Mouse (Mus musculus) midbrain, postnatal 0 days (tissue): ENCODE results near the gene Fndc9. TPM values are rescaled to one million over a fixed set of nuclear protein-coding genes. Genes with fewer than 3 reads are reported as not detected.

Source experiments
- ATAC-seq: fragments of 200-750 bp; cut with Nextera tagmentation; 2 replicates; pipeline ENCODE4 v1.8.0; 2017; ENCODE audit warnings: moderate number of reproducible peaks, mild to moderate bottlenecking, moderate TSS enrichment, moderate library complexity; ENCODE audit not compliant: low FRiP score
- DNase-seq: peaks from one replicate; pipeline ENCODE4 v3.0.0-alpha.2; 2015; ENCODE audit warnings: low spot score
- H3K27ac ChIP-seq: fragments of 300-500 bp; sonication (generic); 2 replicates; pipeline ENCODE4 v1.5.1; 2014; ENCODE audit warnings: low read depth, mild to moderate bottlenecking, low read length, mixed read lengths
- H3K27me3 ChIP-seq: fragments of 300-500 bp; sonication (generic); 2 replicates; pipeline ENCODE4 v1.6.1; 2014; ENCODE audit warnings: low read length, control low read depth, mixed read lengths; ENCODE audit not compliant: insufficient read depth
- H3K36me3 ChIP-seq: fragments of 300-500 bp; sonication (generic); 2 replicates; pipeline ENCODE4 v1.6.1; 2014; ENCODE audit warnings: low read length, control low read depth, mixed read lengths; ENCODE audit not compliant: insufficient read depth
- H3K4me1 ChIP-seq: fragments of 300-500 bp; sonication (generic); 2 replicates; pipeline ENCODE4 v1.6.1; 2014; ENCODE audit warnings: mild to moderate bottlenecking, control low read depth, antibody characterized with exemption, low read length, mixed read lengths; ENCODE audit not compliant: insufficient read depth
- H3K4me2 ChIP-seq: fragments of 300-500 bp; sonication (generic); 2 replicates; pipeline ENCODE4 v1.6.1; 2014; ENCODE audit warnings: low read depth, mild to moderate bottlenecking, low read length, mixed read lengths; ENCODE audit not compliant: poor library complexity, severe bottlenecking
- H3K4me3 ChIP-seq: fragments of 300-500 bp; sonication (generic); 2 replicates; pipeline ENCODE4 v1.5.1; 2014; ENCODE audit warnings: low read depth, mild to moderate bottlenecking, low read length, moderate library complexity
- H3K9ac ChIP-seq: fragments of 300-500 bp; sonication (generic); replicated peaks from 2 replicates; pipeline ENCODE4 v1.6.1; 2014; ENCODE audit warnings: mild to moderate bottlenecking, low read length, moderate library complexity, mixed read lengths; ENCODE audit not compliant: poor library complexity, severe bottlenecking
- H3K9me3 ChIP-seq: fragments of 300-500 bp; sonication (generic); 2 replicates; pipeline ENCODE4 v1.6.1; 2016; ENCODE audit warnings: low read length, control low read depth
- CTCF ChIP-seq: IDR thresholded peaks from 2 replicates; pipeline ENCODE4 v1.5.1; 2016; ENCODE audit warnings: antibody characterized with exemption, mild to moderate bottlenecking
- WGBS: fragments of 180-500 bp; shearing (Covaris S2); extraction: QIAGEN DNeasy Blood & Tissue Kit; methylation state at CpG from one replicate; pipeline ENCODE4 v1.1.7; 2014; 5-methylcytosine and 5-hydroxymethylcytosine counted together
- polyA plus RNA-seq: library from polyadenylated mRNA; unstranded; fragments of >200 nt; fragmentation: Nextera tagmentation; extraction: Ambion mirVana; gene quantifications from 2 replicates; pipeline ENCODE4 v1.2.1, GENCODE M21; 2015
- total RNA-seq: library from RNA; depleted of rRNA; stranded (reverse); fragments of >200 nt; gene quantifications from 2 replicates; pipeline ENCODE4 v1.2.3, GENCODE M21; 2014

Fndc9 gene
- total and polyA plus RNA-seq, 2 experiments from 2014 or later, result 12.2 to 18.9 TPM

DNA sequence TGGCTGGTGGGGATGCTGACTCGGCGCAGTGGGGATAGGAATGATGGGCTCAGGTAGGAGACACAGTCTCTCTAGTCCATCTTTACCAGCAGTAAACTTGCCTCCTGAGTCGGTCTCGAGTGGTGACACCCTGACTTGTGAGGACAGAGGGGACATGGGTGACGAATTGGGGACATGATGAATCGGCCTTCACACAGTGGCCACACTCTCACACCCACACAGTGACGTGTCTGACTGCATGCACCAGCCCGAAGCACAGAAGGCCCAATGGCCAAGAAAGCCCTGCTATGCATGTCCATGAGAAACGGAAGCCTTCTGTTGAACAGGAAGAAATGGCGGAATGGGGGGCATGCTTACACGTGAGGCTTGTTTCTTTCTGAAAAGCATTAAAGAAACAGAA is 28.0 kb downstream of the Fndc9 start:
- no peak overlapping the region for H3K9ac ChIP-seq
- DNase-seq (no peak), ATAC-seq (no peak)
- no peaks in the 10 kb centered on the region for H3K27me3 ChIP-seq
- WGBS, result 95% methylated on average over 11 of the region's 11 CpGs
- peaks cover 66% of the 10 kb centered on the region for H3K36me3 ChIP-seq
- no peak overlapping the region for H3K4me3 ChIP-seq
- H3K27ac ChIP-seq, result no peak overlapping the region
- no peak overlapping the region for H3K4me2 ChIP-seq
- TF ChIP-seq CTCF, result no peak
- no peaks in the 10 kb centered on the region for H3K9me3 ChIP-seq
- no peaks in the 10 kb centered on the region for H3K4me1 ChIP-seq

DNA sequence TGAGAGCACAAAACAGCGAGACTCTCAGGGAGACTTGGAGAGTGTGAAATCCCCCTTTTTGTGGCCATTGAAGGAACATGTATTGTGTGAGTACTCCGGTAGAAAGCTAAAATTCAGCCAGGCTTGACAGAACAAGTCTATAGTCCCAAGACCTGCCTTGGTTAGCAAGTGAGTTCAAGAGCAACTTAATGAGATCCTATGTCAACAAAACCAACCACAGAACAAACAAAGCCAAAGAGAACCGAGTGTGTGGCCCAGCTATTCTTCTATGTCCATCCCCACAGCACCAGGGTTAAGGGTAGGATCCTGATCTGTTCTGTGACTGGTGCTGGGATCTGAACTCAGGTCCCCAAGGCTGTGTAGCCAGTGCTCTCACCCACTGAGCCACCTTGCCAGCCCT is 29.3 kb downstream of the Fndc9 start:
- Histone ChIP-seq H3K4me2 (no peak overlapping the region), H3K9me3 (no peaks in the 10 kb centered on the region), H3K4me1 (no peaks in the 10 kb centered on the region), H3K4me3 (no peak overlapping the region), H3K27me3 (no peaks in the 10 kb centered on the region), H3K9ac (no peak overlapping the region), H3K36me3 (peaks cover 62% of the 10 kb centered on the region), H3K27ac (no peak overlapping the region)
- no peak for TF ChIP-seq CTCF
- DNase-seq (no peak), ATAC-seq (no peak)
- 71% methylated on average over 3 of the region's 3 CpGs for WGBS

DNA sequence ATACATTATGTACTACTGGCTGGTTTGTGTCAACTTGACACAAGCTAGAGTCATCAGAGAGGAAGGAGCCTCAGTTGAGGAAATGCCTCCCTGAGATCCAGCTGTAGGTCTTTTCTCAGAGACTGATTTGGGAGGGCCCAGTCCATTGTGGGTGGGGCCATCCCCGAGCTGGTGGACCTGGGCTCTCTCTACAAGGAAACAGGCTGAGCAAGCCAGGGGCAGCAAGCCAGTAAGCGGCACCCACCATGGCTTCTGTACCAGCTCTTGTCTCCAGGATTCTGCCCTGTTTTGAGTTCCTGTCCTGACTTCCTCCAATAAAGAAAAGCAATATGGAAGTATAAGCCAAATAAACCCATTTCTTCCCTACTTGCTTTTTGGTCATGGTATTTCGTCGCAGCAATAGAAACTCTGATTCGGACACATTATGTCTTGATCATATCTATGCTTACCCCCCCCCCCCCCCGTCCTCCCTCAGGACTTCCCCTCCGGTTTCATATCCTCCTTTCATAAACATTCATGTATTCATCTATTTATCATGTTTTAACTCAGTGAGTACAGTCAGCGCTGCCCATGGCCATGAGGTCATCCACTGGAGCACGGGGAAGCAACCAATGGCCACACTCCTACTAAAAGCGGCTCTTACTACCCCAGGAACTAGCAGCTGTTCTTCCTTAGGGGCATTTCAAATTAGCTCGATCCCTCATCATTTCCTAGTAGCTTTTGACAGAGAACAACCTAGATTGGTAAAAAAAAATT is 29.9 kb downstream of the Fndc9 start:
- no peaks in the 10 kb centered on the region for H3K9me3 ChIP-seq
- DNase-seq (no peak), ATAC-seq (no peak)
- TF ChIP-seq CTCF, result no peak
- WGBS, result 89% methylated on average over 11 of the region's 11 CpGs
- no peak overlapping the region for H3K27ac ChIP-seq
- H3K36me3 ChIP-seq, result peaks cover 66% of the 10 kb centered on the region
- H3K4me1 ChIP-seq, result no peaks in the 10 kb centered on the region
- no peak overlapping the region for H3K4me2 ChIP-seq
- H3K27me3 ChIP-seq, result no peaks in the 10 kb centered on the region
- H3K4me3 ChIP-seq, result no peak overlapping the region
- no peak overlapping the region for H3K9ac ChIP-seq

DNA sequence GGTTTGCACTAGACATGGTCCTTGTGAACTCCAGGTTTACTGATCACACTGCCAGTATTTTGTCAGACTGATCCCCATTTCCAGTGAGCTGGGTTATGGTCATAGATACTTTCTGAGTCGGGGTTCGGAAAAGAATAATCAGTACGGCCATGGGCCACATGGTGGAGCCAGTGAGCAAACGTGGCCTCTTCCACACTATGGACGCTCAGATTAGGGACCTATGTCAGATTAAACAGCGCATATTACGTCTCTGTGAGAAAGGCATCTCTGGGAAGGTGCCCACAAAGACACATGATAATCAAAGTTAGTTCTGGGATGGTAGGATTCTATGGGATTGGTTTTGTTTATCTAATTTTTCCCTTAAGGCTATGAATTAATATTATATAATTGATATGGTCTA is 33.7 kb downstream of the Fndc9 start:
- Histone ChIP-seq H3K4me2 (no peak overlapping the region), H3K4me3 (no peak overlapping the region), H3K27ac (no peak overlapping the region), H3K36me3 (peaks cover 71% of the 10 kb centered on the region), H3K27me3 (no peaks in the 10 kb centered on the region), H3K9me3 (no peaks in the 10 kb centered on the region), H3K4me1 (no peaks in the 10 kb centered on the region), H3K9ac (no peak overlapping the region)
- TF ChIP-seq CTCF, result peak; percentile 95
- 17% methylated on average over 7 of the region's 7 CpGs for WGBS
- DNase-seq (peak; percentile 65), ATAC-seq (peak; percentile 56; the same call in 1 of the 2 replicates)

DNA sequence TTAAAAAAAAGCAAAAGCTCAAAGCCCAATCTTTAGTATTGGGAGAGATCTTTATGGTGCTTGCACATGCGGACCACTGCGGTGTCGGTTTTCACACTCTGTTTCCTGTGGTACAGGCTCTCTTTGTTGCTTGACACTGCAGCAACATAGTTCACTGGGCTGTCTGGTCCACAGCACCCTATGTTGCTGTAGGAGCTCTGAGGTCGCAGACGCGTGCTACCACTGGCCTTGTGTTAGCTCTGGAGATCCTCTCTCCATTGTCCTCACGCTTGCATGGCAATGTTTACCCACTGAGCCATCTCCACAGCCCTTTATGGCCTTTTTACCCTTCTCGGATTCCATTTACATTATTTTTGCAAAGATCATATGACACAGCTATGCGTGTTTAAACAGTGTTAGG is 34.1 kb downstream of the Fndc9 start:
- Histone ChIP-seq H3K4me1 (no peaks in the 10 kb centered on the region), H3K4me2 (no peak overlapping the region), H3K9me3 (no peaks in the 10 kb centered on the region), H3K27ac (no peak overlapping the region), H3K4me3 (no peak overlapping the region), H3K27me3 (no peaks in the 10 kb centered on the region), H3K9ac (no peak overlapping the region), H3K36me3 (peaks cover 74% of the 10 kb centered on the region)
- DNase-seq, result no peak
- WGBS, result 81% methylated on average over 9 of the region's 9 CpGs
- TF ChIP-seq CTCF, result no peak
- no peak for ATAC-seq

DNA sequence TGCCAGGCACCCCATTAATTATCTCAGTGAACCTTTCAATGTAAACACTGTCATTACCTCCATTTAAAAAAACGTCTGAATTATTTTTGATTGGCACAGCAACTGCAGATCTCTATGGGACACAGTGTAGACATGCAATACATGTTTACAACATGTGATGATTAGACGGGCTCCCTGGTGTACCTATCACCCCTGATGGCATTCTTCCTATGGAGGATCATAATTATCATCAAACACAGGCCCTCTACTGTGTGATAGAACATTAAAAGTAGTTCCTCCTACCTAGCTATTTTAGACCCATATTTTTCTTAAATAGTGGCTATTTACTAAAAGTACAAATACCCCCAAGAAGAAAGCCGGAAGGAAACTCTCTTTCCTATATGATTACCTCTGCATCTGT is 34.6 kb downstream of the Fndc9 start:
- Histone ChIP-seq H3K27me3 (no peaks in the 10 kb centered on the region), H3K27ac (no peak overlapping the region), H3K4me1 (no peaks in the 10 kb centered on the region), H3K4me2 (no peak overlapping the region), H3K36me3 (peaks cover 74% of the 10 kb centered on the region), H3K4me3 (no peak overlapping the region), H3K9ac (no peak overlapping the region), H3K9me3 (no peaks in the 10 kb centered on the region)
- no peak for TF ChIP-seq CTCF
- 76% methylated on average over 3 of the region's 3 CpGs for WGBS
- ATAC-seq (no peak), DNase-seq (no peak)
